Mouse (Mus musculus): ENCODE data around the gene H2-M2. TPM values are rescaled to one million over a fixed set of nuclear protein-coding genes. Genes with fewer than 3 reads are reported as not detected.
"Not testable (repeated sequence)": the region's sequence is repeated elsewhere in the genome, so short reads cannot be mapped to it uniquely, and the experiment has no call there.

H2-M2 gene
- total RNA-seq (2021), result not detected
- long read RNA-seq, experiment 1, result 0 reads
- long read RNA-seq, experiment 2, result 0 reads

DNA sequence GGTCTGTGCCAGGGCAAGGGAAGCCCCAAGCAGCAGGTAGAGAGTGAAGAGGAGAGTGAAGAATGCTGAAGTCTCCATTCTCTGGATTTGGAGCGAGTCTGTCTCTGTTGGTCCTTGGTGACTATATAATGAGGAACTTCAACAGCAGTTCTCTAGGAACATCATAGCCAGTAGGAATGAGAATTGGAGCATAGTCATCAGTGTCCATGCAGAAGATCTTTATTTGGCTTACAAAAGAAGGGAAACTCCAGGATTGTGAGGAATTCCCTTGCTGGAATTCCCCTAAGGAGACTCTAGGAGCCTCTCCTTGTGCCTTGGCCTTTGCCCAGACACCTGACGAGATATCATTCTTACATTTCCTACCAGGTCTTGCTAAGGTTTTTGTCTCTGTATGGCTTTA, at the start of gene H2-M2:
H2-M2 (minus strand) TSS at position 101 of the 400 bp plus-strand sequence.
- intact Hi-C loops (cut with DNase I), result no loop called here
- no peak for DNase-seq

DNA sequence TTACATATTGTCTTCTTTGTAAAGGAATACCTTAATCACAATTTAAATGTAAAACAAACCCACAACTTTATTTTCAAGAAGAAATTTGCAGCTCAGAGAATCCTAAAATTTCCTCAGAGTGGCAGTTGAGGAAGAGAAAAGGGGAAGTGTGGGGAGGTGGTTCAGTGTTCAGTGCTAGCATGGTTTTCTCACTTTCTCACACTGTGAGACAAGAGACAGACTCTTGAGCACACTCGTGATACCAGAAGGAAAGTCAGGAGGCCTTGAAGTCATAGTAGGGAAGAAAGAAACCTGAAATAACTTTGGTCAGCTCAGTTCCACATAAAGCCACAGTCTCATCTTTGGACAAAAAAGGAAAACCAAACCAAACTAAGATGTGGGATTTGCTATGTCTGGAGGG, 42.1 kb upstream of the H2-M2 start:
- DNase-seq; intact Hi-C loops (cut with DNase I): not testable (repeated sequence)

DNA sequence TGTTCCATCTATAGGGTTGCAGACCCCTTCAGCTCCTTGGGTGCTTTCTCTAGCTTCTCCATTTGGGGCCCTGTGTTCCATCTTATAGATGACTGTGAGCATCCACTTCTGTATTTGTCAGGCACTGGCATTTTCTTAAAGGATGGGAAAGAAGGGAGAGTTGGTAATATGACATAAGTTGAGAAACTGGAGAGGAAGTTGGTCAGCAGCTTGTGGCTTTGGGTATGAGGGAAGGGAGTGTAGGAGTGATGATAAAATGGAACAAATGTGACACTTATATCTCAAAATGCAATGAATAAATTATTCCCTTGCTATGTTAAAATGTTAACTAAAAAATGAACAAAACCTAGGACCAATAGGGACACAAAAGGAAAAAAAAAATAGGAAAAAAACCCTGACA, 41.3 kb upstream of the H2-M2 start:
- intact Hi-C loops (cut with DNase I); DNase-seq: not testable (repeated sequence)

DNA sequence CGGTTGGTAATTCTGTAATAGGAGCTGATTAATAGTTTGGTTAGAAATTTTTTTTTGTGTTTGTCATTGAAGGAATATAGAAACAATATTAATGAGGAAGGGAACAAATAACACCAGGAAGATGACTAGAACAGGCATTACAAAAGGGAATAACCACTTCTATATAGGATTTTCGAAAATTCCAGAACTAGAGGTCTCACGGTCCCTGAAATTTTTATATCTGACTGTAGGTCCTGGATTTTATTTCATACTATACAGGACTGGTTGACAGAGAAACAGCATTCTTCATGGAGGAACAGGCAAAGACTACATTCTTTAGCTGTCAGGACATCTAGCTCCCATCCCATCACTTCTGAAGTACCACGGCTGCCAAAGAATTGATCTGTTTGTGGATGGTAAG, 24.4 kb upstream of the H2-M2 start, which contains the start of gene Olfr111:
Olfr111 (plus strand) TSS at position 301 of the 400 bp plus-strand sequence.
- intact Hi-C loops (cut with DNase I), result no loop called here
- no peak for DNase-seq

DNA sequence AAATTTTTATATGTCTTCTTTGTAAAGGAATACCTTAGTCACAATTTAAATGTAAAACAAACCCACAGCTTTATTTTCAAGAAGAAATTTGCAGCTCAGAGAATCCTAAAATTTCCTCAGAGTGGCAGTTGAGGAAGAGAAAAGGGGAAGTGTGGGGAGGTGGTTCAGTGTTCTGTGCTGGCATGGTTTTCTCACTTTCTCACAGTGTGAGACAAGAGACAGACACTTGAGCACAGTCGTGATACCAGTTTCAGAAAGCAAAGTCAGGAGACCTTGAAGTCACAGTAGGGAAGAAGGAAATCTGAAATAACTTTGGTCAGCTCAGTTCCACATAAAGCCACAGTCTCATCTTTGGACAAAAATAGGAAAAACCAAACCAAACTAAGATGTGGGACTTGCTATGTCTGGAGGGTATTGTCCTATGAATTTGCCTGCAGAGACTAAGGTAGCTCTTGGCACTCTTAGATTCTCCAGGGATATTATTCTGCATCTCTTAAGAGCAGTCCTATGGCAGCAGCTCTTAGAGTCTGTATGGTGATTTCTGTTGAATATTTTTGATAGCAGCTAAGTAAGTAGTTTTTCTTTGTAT, 8.7 kb upstream of the H2-M2 start, which contains the start of gene Olfr110:
Olfr110 (plus strand) TSS at position 539 of the 589 bp plus-strand sequence.
- DNase-seq, result no peak
- intact Hi-C loops (cut with DNase I), result no loop called here

DNA sequence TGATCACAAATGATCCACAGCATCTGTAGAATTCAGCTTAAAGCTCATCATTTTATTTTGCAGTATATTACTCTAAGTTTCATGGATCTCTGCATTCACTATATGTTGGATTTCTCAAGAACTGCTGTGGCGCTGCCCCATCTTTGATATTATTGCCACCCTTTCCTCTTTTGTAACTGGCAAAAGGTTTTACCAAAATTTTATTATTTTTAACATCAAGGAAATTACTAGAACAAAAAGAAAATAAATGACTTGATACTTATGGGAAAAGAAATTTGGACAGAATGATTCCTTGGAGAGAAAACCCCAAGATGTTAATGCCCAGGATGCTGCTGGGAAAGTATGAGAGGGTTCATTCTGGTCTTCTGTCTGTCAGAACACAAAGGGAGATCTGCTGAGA, 24.7 kb downstream of the H2-M2 start, which contains the start of gene Olfr109:
Olfr109 (plus strand) TSS at position 301 of the 400 bp plus-strand sequence.
- intact Hi-C loops (cut with DNase I), result no loop called here
- DNase-seq, result no peak

DNA sequence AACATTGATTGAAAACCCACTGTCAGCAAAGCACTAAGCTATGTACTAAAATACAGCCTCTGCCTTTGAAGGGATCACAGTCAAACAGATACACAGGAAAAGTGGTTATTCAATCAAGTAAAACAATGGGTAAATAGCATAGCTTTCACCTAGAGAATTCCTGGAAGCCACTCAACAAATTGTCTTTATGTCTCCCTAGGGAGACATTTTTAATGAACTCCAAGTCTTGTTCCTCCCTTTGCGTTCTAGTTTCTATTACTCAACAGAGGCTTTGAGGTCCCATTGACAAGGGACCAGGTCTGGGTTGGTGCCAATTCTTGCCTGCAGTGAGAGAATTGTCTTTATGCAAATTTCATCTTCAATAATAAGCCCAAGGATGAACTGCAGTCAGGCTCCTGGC, 38.2 kb downstream of the H2-M2 start, which contains the start of gene Olfr108:
Olfr108 (plus strand) TSS at position 301 of the 400 bp plus-strand sequence.
- intact Hi-C loops (cut with DNase I), result no loop called here

More for the DNA sequence above, 38.2 kb downstream of the H2-M2 start, which contains the start of gene Olfr108:
- DNase-seq, result no peak

Other genes with a start within 250 kb of the H2-M2 start
- not detected for gene Olfr97, start 246.2 kb downstream of the H2-M2 start, total RNA-seq (2021)
- not detected for gene Olfr98, start 219.8 kb downstream of the H2-M2 start, total RNA-seq (2021)
- gene H2-M3, start 213.3 kb downstream of the H2-M2 start, total RNA-seq (2021), result under 1 TPM; 0.81 to 0.94 TPM
- not detected for gene Olfr99, start 200.1 kb downstream of the H2-M2 start, total RNA-seq (2021)
- not detected for gene Olfr101, start 179.2 kb downstream of the H2-M2 start, total RNA-seq (2021)
- not detected for gene Olfr102, start 166.5 kb downstream of the H2-M2 start, total RNA-seq (2021)
- gene Olfr103, start 143.9 kb downstream of the H2-M2 start, total RNA-seq (2021), result not detected
- gene Olfr104-ps, start 124.0 kb downstream of the H2-M2 start, total RNA-seq (2021), result not detected
- not detected for gene Olfr105-ps, start 104.5 kb downstream of the H2-M2 start, total RNA-seq (2021)
- gene Olfr106-ps, start 93.2 kb downstream of the H2-M2 start, total RNA-seq (2021), result not detected
- not detected for gene Olfr107, start 84.3 kb downstream of the H2-M2 start, total RNA-seq (2021)
- not detected for gene Olfr108, start 38.1 kb downstream of the H2-M2 start, total RNA-seq (2021)
- not detected for gene Olfr109, start 24.6 kb downstream of the H2-M2 start, total RNA-seq (2021)
- gene Olfr110, start 8.9 kb upstream of the H2-M2 start, total RNA-seq (2021), result not detected
- not detected for gene Olfr111, start 24.5 kb upstream of the H2-M2 start, total RNA-seq (2021)
- gene Olfr112, start 85.9 kb upstream of the H2-M2 start, total RNA-seq (2021), result not detected
- not detected for gene Olfr113, start 94.1 kb upstream of the H2-M2 start, total RNA-seq (2021)
- not detected for gene Olfr114, start 109.2 kb upstream of the H2-M2 start, total RNA-seq (2021)
- gene Olfr115, start 143.6 kb upstream of the H2-M2 start, total RNA-seq (2021), result not detected
- not detected for gene Olfr116, start 143.6 kb upstream of the H2-M2 start, total RNA-seq (2021)
- gene Olfr117, start 180.2 kb upstream of the H2-M2 start, total RNA-seq (2021), result not detected
- not detected for gene Olfr118, start 183.4 kb upstream of the H2-M2 start, total RNA-seq (2021)
- gene Olfr119, start 213.0 kb upstream of the H2-M2 start, total RNA-seq (2021), result not detected
- not detected for gene Olfr120, start 238.3 kb upstream of the H2-M2 start, total RNA-seq (2021)